Mouse (Mus musculus): ENCODE measurements at regions not wholly inside any gene's neighbourhood (a gene's known extent, or its start where the extent isn't known, plus 50 kb on each side); places are given as distances from the start of the nearest gene placed in this dataset.
"Not testable (repeated sequence)": the region's sequence is repeated elsewhere in the genome, so short reads cannot be mapped to it uniquely, and the experiment has no call there.

DNA sequence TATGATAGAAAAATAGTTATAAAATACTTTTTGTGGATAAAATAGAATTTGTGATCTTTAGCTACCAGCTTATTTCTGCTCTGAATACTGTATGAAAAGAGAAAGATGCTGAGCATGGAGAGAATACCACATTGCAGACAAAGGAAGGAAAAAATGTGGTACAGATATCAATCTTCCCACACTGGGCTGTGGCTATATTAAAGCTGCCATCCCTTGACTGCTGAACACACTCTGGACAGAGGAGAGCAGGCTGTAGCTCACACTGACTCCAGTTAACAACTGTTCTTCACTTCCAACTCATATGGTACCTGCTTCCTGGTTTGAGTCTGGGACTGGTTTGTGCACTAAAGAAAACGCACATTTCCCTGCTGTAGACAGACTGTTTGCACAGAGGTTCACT is 76.7 kb upstream of the Try4 start:
- DNase-seq (ENCODE audit: extremely low read depth, low read depth): no peak

DNA sequence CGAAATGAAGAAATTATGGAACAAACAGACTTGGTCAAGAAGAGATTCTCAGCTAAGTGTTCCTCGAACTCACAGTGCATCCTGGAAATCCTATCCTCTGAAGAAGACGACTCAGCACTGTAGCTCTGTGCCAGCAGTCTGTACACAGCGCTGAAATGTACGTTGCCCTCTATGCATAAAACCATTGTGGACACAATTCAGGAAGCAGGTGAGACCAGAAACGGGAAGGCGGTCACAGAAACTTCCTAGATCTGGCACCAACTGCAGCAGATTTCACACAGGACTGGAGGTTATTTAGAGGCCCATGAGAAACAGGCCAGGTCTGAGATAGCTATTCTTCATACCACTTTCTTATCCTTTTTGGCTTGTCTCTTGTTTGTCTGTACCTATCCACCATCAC is 83.7 kb upstream of the Try4 start:
- no peak for DNase-seq (ENCODE audit: extremely low read depth, low read depth)

DNA sequence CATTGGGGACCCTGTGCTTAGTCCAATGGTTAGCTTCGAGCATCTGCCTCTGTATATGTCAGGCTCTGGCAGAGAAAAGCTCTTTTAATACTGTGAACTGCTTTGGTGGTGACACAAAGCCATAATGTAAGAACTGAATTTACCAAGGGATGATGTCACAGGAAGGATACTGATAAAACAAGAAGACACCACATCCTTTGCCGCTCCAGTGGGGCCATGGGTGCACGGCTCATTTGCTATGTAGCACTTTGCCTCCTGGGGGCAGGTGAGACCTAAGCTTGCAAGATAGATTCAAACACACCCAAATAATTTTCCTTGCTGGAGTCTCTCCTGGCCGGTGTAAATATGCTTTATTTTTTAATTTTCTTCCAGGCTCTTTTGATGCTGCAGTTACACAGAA is 86.2 kb upstream of the Try4 start:
- no peak for DNase-seq (ENCODE audit: extremely low read depth, low read depth)

DNA sequence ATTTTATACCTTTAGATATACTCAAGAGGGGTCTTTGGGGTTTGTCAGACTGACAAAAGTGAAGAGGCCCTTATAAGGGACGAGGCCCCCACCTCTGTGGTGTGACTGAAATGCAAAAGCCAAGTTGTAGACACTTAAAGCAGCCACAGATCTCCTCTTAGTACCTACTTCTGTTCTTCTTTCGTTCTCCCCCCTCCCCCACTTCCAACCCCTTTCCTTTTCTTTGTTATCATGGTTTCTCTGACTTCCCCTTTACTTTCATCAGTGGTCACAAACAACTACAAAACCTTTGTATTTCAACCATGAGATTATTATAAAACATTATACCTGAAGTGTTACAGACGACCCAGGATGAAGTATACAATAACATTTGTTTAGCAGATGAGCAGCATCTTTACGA is 96.2 kb upstream of the Try4 start:
- peak; percentile 17 for DNase-seq (ENCODE audit: extremely low read depth, low read depth)

DNA sequence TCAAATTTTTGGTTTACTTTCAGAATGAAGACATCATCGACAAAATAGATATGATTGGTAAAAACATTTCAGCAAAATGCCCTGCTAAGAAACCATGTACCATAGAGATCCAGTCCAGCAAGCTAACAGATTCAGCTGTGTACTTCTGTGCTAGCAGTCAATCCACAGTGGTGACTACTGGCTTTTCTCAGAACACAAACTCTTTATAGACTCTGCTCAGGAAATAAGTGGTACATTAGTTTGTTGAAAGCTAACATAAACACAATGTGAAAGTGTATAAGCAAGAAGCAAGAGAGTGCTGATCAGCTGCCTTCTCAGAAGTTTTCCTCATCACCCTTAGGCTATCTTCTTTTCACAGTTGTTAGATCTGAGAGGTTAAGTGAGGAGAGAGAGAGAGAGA is 99.2 kb upstream of the Try4 start:
- DNase-seq (ENCODE audit: extremely low read depth, low read depth): no peak

DNA sequence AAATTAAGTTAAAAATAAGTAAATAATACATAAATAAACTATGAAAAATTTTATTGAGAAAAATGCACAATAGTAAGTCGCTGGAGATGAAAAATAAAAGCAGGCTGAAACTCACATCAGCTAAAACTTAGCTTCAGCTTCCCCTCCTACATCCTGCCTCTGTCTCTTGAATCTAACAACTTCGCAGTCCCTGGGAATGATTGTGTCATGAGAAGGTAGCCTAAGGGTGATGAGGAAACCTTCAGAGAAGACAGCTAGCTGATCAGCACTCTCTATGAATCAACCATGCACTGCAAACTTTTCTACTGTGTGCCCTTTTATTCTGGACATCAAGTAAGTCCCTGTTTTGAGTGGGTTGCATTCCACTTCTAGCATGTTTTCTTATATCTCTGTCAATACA is 99.8 kb upstream of the Try4 start:
- DNase-seq (ENCODE audit: extremely low read depth, low read depth): no peak

DNA sequence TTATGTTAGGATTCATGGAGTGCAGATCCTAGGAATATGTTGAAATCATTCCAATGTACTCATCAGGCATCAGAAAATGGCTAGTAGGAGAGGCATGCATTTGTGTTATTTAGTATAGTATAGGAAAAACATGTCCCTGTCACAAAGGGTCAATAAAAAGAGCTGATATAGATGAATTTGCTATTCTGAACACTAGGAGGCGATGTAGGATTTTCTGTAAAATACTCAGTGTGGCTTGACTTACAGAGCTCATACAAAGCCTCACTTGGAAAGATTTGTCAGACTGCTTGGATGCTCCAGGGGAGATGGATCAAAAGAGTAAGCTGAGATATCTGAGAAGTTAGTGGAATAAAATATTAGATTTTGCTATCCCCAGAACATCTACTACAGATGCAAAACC is 107.6 kb upstream of the Try4 start:
- no peak for DNase-seq (ENCODE audit: extremely low read depth, low read depth)

DNA sequence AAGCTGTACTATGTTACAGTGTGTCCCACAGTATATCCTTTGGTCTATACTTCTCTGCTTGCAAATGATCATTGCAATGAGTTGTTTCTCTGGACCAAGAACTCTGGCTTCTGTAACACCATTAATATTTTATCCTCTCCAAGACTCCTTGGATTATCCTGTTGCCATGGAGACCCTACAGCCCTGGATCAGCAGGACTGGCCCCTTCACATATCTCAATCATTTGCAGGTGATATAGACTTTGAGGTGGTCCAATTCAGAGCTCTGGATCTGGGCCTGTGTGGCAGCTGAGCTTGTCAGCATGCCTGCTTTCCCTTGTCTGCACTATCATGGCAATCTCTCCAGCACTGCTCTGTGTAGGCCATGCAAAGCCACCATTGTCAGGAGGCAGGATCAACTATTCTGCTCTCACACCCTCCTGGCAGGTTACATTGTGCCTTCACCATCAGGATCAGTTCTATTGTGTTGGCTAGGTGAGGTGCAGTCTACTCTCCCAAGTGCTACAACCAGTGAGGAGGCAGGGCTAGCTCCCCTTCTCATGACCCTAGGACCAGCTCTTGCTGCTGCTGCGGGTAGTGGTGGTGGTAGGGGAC is 110.2 kb upstream of the Try4 start:
- no peak for DNase-seq (ENCODE audit: extremely low read depth, low read depth)

DNA sequence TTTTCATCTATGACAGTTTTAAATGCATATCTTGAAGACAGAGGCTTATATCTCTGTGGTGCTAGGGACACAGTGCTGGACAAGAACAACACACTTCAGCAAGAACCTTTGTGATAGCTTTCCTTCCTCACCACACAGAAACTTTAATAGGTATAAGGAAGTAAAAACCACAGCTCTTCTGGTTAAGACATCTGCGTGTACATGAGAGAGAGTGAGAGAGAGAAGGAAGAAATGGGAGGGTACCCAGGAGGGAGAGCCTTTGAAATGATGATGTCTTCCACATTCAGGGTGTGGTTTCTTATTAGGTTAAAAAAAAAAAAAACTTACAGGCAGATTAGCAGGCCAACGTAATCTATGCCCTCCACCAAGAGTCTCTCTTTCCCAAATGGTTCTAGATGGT is 113.2 kb upstream of the Try4 start:
- no peak for DNase-seq (ENCODE audit: extremely low read depth, low read depth)

DNA sequence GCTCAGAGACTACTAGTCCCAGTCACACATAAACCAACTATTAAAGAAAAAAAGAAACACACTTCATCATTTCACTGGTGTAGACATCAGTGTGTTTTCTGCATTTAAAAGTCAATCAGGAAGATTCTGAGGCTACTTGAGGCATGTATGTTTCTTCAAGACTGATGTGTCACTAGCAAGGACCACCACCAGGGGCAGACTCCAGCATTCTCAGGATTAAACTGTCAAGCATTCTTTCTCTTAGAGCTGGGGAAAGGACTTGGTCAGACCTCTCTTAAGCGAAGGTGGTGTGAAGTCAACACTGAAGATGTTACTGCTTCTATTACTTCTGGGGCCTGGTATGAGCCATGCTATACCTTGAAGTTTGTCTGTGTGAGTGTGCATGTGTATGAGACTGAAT is 114.1 kb upstream of the Try4 start:
- no peak for DNase-seq (ENCODE audit: extremely low read depth, low read depth)

DNA sequence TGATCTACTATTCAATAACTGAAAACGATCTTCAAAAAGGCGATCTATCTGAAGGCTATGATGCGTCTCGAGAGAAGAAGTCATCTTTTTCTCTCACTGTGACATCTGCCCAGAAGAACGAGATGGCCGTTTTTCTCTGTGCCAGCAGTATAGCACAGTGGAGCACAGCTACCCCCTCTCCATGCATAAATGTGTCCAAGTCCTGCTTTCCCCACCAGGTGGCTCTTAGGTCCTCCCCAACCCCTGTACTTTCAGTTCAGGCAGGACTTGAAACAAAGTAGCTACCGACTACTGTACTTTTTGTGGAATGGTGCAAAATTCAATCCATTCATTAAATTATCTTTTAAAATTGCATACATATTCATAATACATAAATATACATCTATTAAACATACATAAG is 123.2 kb upstream of the Try4 start:
- DNase-seq (ENCODE audit: extremely low read depth, low read depth): no peak

DNA sequence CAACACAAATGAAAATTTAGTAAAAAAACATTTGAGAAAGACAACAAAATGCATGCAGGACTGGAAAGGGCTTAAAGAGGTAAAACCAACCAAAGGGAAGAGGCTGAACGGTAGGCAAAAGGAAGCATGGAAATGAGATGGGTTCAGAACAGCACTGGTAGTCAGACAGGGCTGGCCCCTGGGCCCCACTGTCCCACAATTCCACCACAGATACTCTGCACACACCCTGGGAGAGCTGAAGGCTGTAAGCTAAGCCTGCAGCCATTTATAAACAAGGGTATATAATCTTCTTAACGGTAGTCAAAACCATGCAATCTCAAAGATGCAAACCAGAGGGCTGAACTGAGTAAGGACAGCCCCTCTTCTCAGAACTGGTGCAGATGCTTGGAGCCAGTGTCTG is 124.0 kb upstream of the Try4 start:
- no peak for DNase-seq (ENCODE audit: extremely low read depth, low read depth)

DNA sequence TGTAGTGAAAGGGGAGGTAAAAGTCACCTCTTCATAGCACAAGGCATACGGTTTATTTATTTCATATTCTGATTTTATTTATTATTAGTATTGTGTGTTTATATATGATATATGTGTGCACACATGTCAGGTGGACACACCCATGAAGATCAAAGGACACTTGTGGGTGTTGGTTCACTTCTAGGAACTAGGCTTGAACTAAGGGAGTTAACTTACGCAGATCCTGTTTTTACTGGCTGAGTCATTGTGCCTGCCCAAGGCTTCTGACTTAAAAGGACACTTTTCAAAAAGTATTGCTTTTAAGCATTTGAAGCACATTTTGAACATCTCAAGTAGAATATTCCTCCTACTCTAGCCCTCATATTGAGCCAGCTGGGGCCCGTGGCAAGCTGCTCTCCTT is 124.9 kb upstream of the Try4 start:
- DNase-seq (ENCODE audit: extremely low read depth, low read depth): no peak

DNA sequence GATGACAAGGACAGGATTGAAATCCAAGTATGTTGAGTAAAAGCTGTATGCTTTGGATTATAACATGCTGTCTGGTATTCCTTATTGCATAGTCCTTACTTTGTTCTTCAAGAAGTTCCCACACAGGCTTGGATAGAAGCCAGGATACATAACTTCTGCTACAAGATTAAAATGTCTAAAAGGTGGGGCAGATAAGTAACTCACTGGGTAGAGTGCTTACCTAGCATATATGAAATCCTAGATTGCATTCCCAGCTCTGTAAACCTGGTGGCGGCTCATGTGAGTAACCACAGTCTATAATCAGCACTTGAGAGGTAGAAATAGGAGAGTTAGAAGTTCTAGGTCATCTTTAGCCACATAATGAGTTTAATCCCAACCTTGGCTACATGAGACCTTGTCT is 126.0 kb upstream of the Try4 start:
- no peak for DNase-seq (ENCODE audit: extremely low read depth, low read depth)

DNA sequence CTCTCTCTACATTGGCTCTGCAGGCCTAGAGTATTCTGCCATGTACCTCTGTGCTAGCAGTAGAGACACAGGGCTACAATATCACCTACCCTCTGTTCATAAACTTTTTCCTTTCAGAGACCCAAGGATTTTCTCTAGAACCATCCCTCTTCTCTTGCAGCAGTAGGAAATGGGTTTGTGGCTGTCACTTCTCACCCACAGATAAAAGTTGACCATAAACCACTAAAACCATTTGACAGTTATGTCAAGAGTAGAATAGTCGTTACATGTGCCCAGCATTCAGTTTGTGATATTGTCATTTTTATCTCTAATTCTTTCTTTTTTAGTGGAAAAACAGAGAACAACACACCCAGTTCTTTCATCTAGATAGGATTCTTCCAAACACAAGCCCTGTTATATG is 128.2 kb upstream of the 2210010C04Rik start:
- DNase-seq (ENCODE audit: extremely low read depth, low read depth): peak; percentile 32

DNA sequence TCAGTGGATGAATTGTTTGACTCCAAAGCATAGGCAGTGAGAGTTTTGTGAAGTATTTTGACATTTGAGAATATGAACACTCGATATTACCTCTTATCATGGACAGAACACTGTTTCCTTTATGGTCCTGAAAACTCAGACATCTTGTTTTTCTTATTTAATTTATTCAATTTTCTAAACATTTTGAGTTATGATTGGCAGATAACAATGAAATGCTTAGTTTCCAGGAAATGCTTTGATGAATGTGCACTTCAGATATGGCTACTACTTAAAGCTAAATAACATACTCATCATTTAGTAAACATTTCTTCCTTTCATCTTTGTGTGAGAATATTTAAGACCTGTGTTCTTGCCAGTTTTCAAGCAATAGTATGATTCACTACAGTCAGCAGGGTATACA is 126.4 kb upstream of the 2210010C04Rik start:
- DNase-seq (ENCODE audit: extremely low read depth, low read depth): peak; percentile 39

DNA sequence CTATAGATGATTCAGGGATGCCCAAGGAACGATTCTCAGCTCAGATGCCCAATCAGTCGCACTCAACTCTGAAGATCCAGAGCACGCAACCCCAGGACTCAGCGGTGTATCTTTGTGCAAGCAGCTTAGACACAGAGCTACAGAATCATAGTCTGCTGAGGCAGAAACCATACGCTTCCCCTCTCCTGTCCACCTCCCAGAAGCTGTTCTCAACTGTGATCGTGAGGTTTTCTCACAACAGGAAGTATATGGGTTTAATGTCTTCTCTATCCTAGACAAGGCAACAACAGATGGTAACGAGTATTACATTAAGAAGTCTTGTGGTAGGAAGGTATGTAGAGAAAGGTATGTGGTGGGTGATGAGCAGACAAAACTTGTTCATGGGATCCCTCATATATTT is 116.8 kb upstream of the 2210010C04Rik start:
- no peak for DNase-seq (ENCODE audit: extremely low read depth, low read depth)

DNA sequence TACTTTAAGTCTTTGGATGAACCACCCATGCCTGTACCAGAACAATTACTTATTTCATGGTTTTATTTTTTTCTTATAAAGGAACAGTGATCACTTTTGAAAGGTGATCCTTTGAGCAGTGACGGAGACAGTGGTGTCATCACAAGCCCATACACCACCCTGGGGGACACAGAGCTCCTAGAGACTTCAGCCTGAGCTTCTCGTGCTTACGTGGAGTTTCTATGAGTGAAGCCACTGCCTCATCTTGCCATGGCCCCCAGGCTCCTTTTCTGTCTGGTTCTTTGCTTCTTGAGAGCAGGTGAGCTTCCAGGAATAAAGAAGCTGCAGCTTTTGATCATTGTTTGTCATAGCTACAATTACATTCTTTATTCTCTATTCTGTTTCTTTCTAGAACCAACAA is 116.2 kb upstream of the 2210010C04Rik start:
- no peak for DNase-seq (ENCODE audit: extremely low read depth, low read depth)

DNA sequence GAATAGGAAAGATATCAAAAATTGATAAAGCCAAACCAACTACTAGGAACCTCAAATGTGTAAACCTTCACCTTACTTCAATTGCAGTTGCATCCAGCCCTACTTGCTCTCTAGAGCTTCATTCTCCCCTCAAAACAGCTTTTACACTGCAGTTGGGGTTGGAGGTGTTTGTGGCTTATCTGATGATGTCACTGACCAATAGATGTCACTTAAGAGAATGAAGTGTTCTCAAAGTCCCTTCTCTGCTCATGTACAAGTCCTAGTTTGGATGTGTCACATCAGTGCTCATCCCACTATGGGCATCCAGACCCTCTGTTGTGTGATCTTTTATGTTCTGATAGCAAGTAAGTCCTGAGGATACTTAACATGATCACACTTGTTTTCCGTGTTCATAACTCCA is 105.6 kb upstream of the 2210010C04Rik start:
- DNase-seq (ENCODE audit: extremely low read depth, low read depth): no peak

DNA sequence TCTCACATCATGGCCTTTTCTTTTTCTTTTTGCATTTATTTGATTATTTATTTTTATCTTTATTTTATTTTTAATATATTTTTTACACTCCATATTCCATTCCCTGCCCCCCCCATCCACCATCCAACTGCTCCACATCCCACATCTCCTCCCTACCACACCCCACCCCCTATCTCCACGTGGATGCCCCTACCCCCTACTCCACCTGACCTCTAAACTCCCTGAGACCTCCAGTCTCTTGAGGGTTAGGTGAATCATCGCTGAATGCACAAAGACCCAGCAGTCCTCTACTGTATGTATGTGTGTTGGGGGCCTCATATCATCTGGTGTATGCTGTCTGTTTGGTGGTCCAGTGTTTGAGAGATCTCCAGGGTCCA is 102.1 kb upstream of the 2210010C04Rik start:
- not testable (repeated sequence) for DNase-seq (ENCODE audit: extremely low read depth, low read depth)

DNA sequence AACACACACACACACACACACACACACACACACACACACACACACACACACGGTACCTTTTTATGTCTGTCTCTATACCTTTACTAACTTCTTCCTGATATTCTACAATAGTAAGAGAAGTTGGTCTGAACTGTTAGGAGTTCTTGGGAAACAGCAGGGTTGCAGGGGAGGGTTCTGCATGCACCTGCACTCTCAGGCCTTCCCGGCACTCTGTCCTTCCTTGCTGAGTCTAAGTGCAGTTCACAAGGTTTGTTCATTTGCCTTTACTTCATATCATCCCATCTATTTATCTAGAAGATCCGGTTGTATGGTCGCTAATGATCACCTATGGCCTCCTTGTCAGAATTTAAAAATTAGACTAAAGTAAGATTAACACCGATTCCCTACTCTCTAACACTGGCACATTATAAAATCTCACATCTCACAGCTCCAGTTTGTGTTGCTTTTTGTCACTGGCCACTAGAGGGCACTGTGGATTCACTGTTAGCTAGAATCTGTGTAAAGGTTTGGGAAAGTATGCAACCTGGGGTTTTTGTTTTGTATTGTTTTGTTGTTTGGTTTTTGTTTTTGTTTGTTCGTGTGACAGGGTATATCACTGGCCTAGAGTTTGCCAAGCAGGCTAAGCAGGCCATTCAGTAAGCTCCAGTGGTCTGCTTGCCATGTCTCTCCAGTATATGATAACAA is 101.5 kb upstream of the 2210010C04Rik start:
- DNase-seq (ENCODE audit: extremely low read depth, low read depth): peak; percentile 30

DNA sequence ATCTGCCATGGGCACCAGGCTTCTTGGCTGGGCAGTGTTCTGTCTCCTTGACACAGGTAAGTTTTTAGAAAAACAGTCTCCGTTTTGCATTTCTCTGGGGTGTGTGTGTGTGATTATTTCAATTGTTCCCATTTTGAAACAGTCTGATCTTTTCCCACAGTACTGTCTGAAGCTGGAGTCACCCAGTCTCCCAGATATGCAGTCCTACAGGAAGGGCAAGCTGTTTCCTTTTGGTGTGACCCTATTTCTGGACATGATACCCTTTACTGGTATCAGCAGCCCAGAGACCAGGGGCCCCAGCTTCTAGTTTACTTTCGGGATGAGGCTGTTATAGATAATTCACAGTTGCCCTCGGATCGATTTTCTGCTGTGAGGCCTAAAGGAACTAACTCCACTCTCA is 99.9 kb upstream of the 2210010C04Rik start:
- DNase-seq (ENCODE audit: extremely low read depth, low read depth): no peak

DNA sequence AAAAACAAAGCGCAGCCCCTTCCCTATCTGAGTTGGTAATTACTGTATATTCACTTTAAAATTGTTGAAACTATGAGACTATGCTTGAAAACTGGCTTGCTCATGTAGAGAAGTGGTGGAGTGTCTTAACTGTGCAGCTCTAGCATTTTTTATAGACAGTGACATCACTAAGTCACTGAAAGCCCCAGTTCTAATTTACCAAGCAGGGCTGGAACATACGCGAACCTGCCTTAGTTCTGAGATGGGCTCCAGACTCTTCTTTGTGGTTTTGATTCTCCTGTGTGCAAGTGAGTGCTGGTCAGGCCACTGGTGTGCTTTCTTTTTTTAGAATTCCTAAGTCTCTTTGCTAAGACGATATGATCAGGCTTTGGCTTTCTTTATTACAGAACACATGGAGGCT is 94.6 kb upstream of the 2210010C04Rik start:
- no peak for DNase-seq (ENCODE audit: extremely low read depth, low read depth)

DNA sequence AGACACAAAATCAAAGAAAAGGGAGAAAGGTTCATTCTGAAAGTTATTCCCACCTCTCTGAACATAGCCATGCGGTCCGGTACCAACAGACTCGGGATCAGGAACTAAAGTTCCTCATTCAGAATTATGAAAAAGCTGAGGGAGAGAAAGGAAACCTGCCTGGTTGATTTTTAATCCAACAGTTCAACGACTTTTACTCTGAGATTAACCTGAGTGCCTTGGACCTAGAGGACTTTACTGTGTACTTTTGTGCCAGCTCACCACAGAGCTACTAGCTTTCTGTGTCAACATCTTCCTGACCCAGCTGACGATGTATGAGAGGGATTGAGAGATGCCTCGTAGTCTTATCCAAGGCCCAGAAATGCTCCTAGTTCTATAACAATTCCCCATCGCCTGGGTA is 92.5 kb upstream of the 2210010C04Rik start:
- DNase-seq (ENCODE audit: extremely low read depth, low read depth): no peak
